Mouse (Mus musculus): ENCODE results near the gene Mybph. TPM values are rescaled to one million over a fixed set of nuclear protein-coding genes. Genes with fewer than 3 reads are reported as not detected.
"Not testable (repeated sequence)": the region's sequence is repeated elsewhere in the genome, so short reads cannot be mapped to it uniquely, and the experiment has no call there.

The Mybph gene
- polyA plus RNA-seq, 1 experiment from 2014 or later, result 0.30 TPM

GRCm38 (mm10) chr1:134237438-134237837, 44.2 kb downstream of the Mybph start:
- peak; percentile 53; the same call in 1 of the 2 replicates for ATAC-seq (ENCODE audit: insufficient read depth, low FRiP score, low read depth)
- Histone ChIP-seq H3K4me2 (no peak overlapping the region), H3K27me3 (replicated peaks) (peaks cover 32% of the 10 kb centered on the region), H3K36me3 (no peaks in the 10 kb centered on the region), H3K4me1 (peaks cover 21% of the 10 kb centered on the region; the same call in 1 of the 2 replicates), H3K9ac (no peak overlapping the region), H3K9me3 (no peaks in the 10 kb centered on the region), H3K4me3 (replicated peaks) (no peak overlapping the region), H3K27ac (peak overlapping the region; percentile 45; the same call in 1 of the 2 replicates)
- WGBS, result 72% methylated on average over 3 of the region's 3 CpGs

DNA sequence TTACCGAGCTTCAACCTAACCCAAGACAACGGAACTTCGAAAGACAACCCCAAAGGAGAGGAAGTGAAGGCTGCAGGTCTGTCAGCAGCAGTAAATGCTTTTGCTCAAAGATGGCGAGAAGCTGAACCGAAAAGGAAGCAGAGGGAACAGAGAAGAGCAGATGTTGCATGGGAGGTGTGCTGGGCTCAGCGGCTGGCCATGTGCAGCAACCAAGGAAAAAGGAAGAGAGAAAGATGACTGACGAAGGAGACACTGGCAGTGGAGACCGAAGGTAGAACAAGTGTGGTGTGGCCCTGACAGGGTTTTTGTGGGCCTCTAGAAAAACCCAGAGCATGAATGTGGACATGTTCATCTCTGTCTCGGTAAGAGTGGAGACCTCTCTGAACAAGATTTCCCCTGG, 47.5 kb downstream of the Mybph start:
- Histone ChIP-seq H3K4me1 (peaks cover 16% of the 10 kb centered on the region), H3K27ac (no peak overlapping the region), H3K4me3 (replicated peaks) (no peak overlapping the region), H3K4me2 (no peak overlapping the region), H3K9me3 (no peaks in the 10 kb centered on the region), H3K36me3 (no peaks in the 10 kb centered on the region), H3K9ac (no peak overlapping the region), H3K27me3 (replicated peaks) (peaks cover 9% of the 10 kb centered on the region)
- 82% methylated on average over 9 of the region's 9 CpGs for WGBS
- no peak for ATAC-seq (ENCODE audit: insufficient read depth, low FRiP score, low read depth)

GRCm38 (mm10) chr1:134241298-134241697, 48.0 kb downstream of the Mybph start:
- H3K27me3 ChIP-seq (replicated peaks), result peaks cover 3% of the 10 kb centered on the region

GRCm38 (mm10) chr1:134242286-134242685, 49.0 kb downstream of the Mybph start:
- H3K4me2 ChIP-seq, result no peak overlapping the region
- H3K36me3 ChIP-seq, result no peaks in the 10 kb centered on the region
- H3K4me1 ChIP-seq, result peaks cover 11% of the 10 kb centered on the region
- no peak for ATAC-seq (ENCODE audit: insufficient read depth, low FRiP score, low read depth)
- no peaks in the 10 kb centered on the region for H3K9me3 ChIP-seq
- H3K27me3 ChIP-seq (replicated peaks), result no peaks in the 10 kb centered on the region
- H3K27ac ChIP-seq, result no peak overlapping the region
- H3K9ac ChIP-seq, result no peak overlapping the region
- WGBS, result 57% methylated on average over 2 of the region's 2 CpGs
- no peak overlapping the region for H3K4me3 ChIP-seq (replicated peaks)

More at GRCm38 (mm10) chr1:134241298-134241697, 48.0 kb downstream of the Mybph start:
- no peak for ATAC-seq (ENCODE audit: insufficient read depth, low FRiP score, low read depth)
- H3K9ac ChIP-seq, result no peak overlapping the region
- H3K9me3 ChIP-seq, result no peaks in the 10 kb centered on the region
- no peak overlapping the region for H3K4me3 ChIP-seq (replicated peaks)
- H3K4me1 ChIP-seq, result peaks cover 11% of the 10 kb centered on the region
- H3K4me2 ChIP-seq, result no peak overlapping the region
- H3K36me3 ChIP-seq, result no peaks in the 10 kb centered on the region
- WGBS, result 61% methylated on average over 8 of the region's 8 CpGs
- H3K27ac ChIP-seq, result no peak overlapping the region

GRCm38 (mm10) chr1:134243505-134243904, 50.3 kb downstream of the Mybph start:
- H3K4me3 ChIP-seq (replicated peaks), result no peak overlapping the region
- no peak overlapping the region for H3K27ac ChIP-seq
- no peak overlapping the region for H3K9ac ChIP-seq
- 65% methylated on average over 6 of the region's 6 CpGs for WGBS
- H3K27me3 ChIP-seq (replicated peaks), result no peaks in the 10 kb centered on the region
- H3K36me3 ChIP-seq, result no peaks in the 10 kb centered on the region
- 0 out of 2 replicates have a peak overlapping the region, but pooled peaks have one; percentile 46 for H3K4me2 ChIP-seq
- no peaks in the 10 kb centered on the region for H3K9me3 ChIP-seq
- H3K4me1 ChIP-seq, result peaks cover 11% of the 10 kb centered on the region
- ATAC-seq (ENCODE audit: insufficient read depth, low FRiP score, low read depth), result 0 out of 2 replicates have a peak, but pooled peaks have one; percentile 15

DNA sequence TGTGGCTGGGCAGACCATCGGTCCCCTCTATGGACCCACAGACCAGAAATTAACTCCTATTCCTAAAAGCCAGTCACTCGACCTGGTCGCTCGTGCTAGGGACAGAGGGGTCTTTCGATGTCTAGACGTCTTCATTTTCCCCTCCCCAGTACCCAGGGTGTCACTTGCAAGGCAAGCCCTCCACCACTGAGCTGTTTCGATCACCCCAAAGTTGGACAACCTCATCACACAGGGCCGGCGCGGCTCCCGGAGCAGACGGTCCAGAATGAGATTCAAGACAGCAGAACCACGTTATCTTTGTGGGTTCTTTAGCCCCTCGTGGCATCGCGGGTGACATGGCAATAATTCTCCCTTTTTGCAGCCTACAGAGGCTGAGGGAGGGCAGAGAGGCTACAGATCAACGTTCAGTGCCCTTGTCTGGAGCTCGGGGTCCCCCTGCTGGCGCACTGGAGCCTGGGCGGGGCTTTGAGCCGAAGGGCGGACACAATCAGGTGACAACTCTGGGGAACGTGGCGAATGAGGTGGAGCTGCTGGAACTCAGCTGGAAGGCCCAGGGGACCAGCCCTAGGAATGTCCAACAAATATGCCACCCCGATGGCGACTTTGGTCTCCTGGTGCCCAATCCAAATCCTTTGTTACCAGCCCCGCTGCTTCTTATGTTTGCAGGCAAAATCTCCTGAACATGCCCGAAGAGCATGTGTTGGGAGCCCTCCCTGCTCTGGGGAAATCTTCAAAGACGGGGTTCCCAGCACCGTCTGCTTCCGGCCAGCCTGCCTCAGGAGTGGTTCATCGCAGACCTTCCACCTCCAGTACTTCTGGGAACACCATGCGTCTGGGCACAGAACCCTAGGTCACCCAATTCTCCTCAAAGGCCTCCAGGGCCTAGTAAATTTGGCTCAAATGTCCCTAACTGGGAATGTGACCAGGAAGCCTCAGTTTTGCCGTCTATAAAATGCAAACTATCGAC, 51.0 kb downstream of the Mybph start:
- H3K27ac ChIP-seq, result no peak overlapping the region; the same call in 1 of the 2 replicates
- H3K4me2 ChIP-seq, result peak overlapping the region; percentile 46
- WGBS, result 23% methylated on average over 35 of the region's 35 CpGs
- H3K4me1 ChIP-seq, result peaks cover 11% of the 10 kb centered on the region
- no peak overlapping the region for H3K9ac ChIP-seq
- no peaks in the 10 kb centered on the region for H3K27me3 ChIP-seq (replicated peaks)
- no peak overlapping the region for H3K4me3 ChIP-seq (replicated peaks)
- H3K36me3 ChIP-seq, result no peaks in the 10 kb centered on the region
- ATAC-seq (ENCODE audit: insufficient read depth, low FRiP score, low read depth), result peak; percentile 85
- H3K9me3 ChIP-seq, result no peaks in the 10 kb centered on the region

GRCm38 (mm10) chr1:134245004-134245717, 51.9 kb downstream of the Mybph start:
- Histone ChIP-seq H3K9ac (no peak overlapping the region), H3K4me3 (replicated peaks) (no peak overlapping the region), H3K27ac (no peak overlapping the region), H3K36me3 (no peaks in the 10 kb centered on the region), H3K4me2 (no peak overlapping the region), H3K4me1 (peaks cover 11% of the 10 kb centered on the region), H3K9me3 (no peaks in the 10 kb centered on the region), H3K27me3 (replicated peaks) (no peaks in the 10 kb centered on the region)
- WGBS, result 79% methylated on average over 14 of the region's 14 CpGs
- peak; percentile 66; the same call in 1 of the 2 replicates for ATAC-seq (ENCODE audit: insufficient read depth, low FRiP score, low read depth)

DNA sequence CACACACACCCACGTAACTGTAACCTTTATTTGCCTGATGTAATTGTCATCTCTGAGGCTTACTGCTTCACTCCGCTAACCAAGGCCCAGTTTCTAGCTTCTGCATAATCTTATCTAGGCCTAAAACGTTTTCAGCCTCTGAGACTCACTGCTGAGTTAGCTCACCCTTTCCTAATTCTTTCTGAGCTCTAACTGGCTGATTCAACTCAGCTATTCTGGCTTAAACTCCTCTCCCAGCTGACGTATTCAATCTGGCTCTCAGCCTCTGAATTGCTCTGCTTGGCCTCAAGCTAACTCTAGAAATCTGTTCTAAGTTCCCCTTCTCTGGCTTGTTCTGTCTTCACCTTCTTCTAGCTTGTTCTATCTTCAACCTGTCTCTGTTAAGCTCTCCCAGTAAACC, 53.3 kb downstream of the Mybph start:
- H3K27ac ChIP-seq, result 0 out of 2 replicates have a peak overlapping the region, but pooled peaks have one; percentile 44
- H3K4me2 ChIP-seq, result no peak overlapping the region
- H3K4me3 ChIP-seq (replicated peaks), result no peak overlapping the region
- no peaks in the 10 kb centered on the region for H3K36me3 ChIP-seq
- no peak overlapping the region for H3K9ac ChIP-seq
- H3K27me3 ChIP-seq (replicated peaks), result no peaks in the 10 kb centered on the region
- ATAC-seq (ENCODE audit: insufficient read depth, low FRiP score, low read depth), result no peak
- H3K9me3 ChIP-seq, result no peaks in the 10 kb centered on the region
- H3K4me1 ChIP-seq, result peaks cover 11% of the 10 kb centered on the region
- WGBS, result 49% methylated on average over 4 of the region's 4 CpGs

- WGBS, result 55% methylated on average over 1 of the region's 1 CpGs
- not testable (repeated sequence) for H3K36me3 ChIP-seq; H3K9me3 ChIP-seq; H3K27me3 ChIP-seq (replicated peaks); H3K4me1 ChIP-seq; H3K27ac ChIP-seq; ATAC-seq (ENCODE audit: insufficient read depth, low FRiP score, low read depth); H3K9ac ChIP-seq; H3K4me2 ChIP-seq; H3K4me3 ChIP-seq (replicated peaks)
Observed at GRCm38 (mm10) chr1:134249681-134250080, 56.4 kb downstream of the Mybph start.
